Mouse (Mus musculus) gastrocnemius, postnatal 4 days (tissue): ENCODE results near the gene Thrb. TPM values are rescaled to one million over a fixed set of nuclear protein-coding genes. Genes with fewer than 3 reads are reported as not detected.

Experiments
- DNase-seq, 2 experiments: peaks; one replicate each; pipeline ENCODE4 v3.0.0; 2021 to 2022; ENCODE audit warnings: low spot score in 2 of 2, mixed read lengths in 2 of 2
- total RNA-seq, 2 experiments: library from RNA; stranded (reverse); gene quantifications; 2 replicates each; pipeline ENCODE4 v1.2.3; 2021

Thrb gene
- total RNA-seq, 2 experiments from 2014 or later: 1.1 to 2.6 TPM

GRCm38 (mm10) chr14:17863701-17864320 lies 203.8 kb downstream of the Thrb start:
- no peak for DNase-seq

GRCm38 (mm10) chr14:17868326-17868725 lies 208.3 kb downstream of the Thrb start:
- no peak for DNase-seq

- no peak for DNase-seq
Measured at GRCm38 (mm10) chr14:17875946-17876345, 215.9 kb downstream of the Thrb start.

GRCm38 (mm10) chr14:17879446-17879845 lies 219.4 kb downstream of the Thrb start:
- no peak for DNase-seq

- no peak for DNase-seq
Measured at GRCm38 (mm10) chr14:17884884-17885283, 224.8 kb downstream of the Thrb start.

- no peak for DNase-seq
Measured at GRCm38 (mm10) chr14:17885320-17885719, 225.3 kb downstream of the Thrb start.

GRCm38 (mm10) chr14:17894791-17895190 lies 234.7 kb downstream of the Thrb start:
- no peak for DNase-seq

GRCm38 (mm10) chr14:17899733-17900413 lies 239.8 kb downstream of the Thrb start:
- no peak for DNase-seq

GRCm38 (mm10) chr14:17900414-17900795 lies 240.3 kb downstream of the Thrb start:
- no peak for DNase-seq

GRCm38 (mm10) chr14:17902426-17902825 lies 242.4 kb downstream of the Thrb start:
- DNase-seq: no peak

- DNase-seq: no peak
Measured at GRCm38 (mm10) chr14:17903121-17903520, 243.1 kb downstream of the Thrb start.

- no peak for DNase-seq
Measured at GRCm38 (mm10) chr14:17904554-17904953, 244.5 kb downstream of the Thrb start.

GRCm38 (mm10) chr14:17905627-17906026 lies 245.6 kb downstream of the Thrb start:
- no peak for DNase-seq

- no peak for DNase-seq
Measured at GRCm38 (mm10) chr14:17906931-17907330, 246.9 kb downstream of the Thrb start.

- DNase-seq: no peak
Measured at GRCm38 (mm10) chr14:17911157-17911556, 251.1 kb downstream of the Thrb start.

GRCm38 (mm10) chr14:17912573-17913207 lies 252.6 kb downstream of the Thrb start:
- no peak for DNase-seq

GRCm38 (mm10) chr14:17915556-17915955 lies 255.5 kb downstream of the Thrb start:
- DNase-seq: no peak

- DNase-seq: no peak
Measured at GRCm38 (mm10) chr14:17916651-17917050, 256.6 kb downstream of the Thrb start.

GRCm38 (mm10) chr14:17917124-17917763 lies 257.2 kb downstream of the Thrb start:
- DNase-seq: no peak

- DNase-seq: no peak
Measured at GRCm38 (mm10) chr14:17917899-17918298, 257.8 kb downstream of the Thrb start.

GRCm38 (mm10) chr14:17922807-17923704 lies 263.0 kb downstream of the Thrb start:
- no peak for DNase-seq
